Mouse (Mus musculus) CD4-positive helper T cell, adult 2 months (primary cell): ENCODE data around the gene Il17rd.

Source experiments
- DNase-seq: peaks from one replicate; pipeline ENCODE4 v3.0.0-alpha.2; 2012; ENCODE audit warnings: low read depth, missing footprints, low spot score

Gene Il17rd

DNA sequence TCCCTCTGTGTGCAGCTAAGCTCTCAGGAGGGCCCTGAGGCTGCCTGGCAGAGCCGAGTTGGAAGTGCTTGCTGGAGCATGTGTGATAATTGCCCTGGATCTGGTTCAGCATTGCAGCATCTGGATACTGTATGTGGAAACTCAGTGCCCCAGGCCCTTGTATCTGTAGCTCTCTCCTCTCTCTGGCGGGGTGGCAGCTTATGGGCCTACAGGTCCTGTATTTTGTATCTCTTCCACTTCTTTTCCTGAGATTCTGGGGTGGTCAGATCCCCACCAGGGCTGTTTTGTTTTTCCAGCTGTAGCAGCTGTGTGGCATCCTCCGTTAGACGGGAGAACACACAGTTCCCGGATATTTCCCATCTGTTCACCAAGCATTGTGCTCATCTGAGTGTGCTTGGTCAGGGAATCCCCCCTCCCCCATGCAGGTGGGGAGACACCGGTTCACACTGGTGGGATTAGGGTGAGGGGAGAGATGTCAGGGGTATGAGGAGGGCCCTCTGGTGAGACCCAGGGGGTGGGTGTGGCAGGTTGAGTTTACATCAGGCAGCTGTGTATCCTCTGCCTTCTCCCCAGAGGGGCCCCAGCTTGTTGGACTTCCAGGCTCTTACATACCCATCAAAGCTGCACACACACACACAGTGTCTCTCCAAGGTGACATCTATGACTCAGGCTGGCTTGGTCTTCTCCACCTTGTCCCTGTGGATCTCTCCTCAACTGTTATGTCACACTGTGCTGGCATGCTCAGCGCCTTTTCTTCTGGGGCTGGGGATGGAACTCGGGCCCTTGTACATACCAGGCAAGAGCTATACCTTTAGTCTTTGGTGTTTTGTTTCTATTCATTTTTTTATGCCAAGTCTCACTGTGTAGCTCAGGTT, 106.7 kb downstream of the Il17rd start:
- no peak for DNase-seq

DNA sequence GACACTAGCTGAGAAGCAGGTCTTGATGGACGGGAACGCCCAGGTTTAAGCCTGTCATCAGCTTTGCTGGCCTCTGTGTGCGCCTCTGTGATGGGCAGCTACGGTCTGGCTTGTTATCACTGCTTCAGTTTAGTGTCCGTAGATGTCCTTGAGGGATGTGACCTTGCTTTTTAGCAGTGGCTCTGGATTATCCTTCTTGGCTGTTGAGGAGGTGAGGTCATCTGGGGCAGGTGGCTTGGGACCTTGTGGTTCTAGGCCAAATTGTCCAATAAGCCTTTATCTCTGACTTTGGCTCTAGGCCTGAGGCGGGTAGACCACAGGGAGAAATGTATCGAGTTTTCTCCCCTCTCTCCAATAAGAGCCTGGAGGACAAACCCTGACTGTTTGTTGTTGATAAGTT, 109.0 kb downstream of the Il17rd start:
- no peak for DNase-seq

GRCm38 (mm10) chr14:27149401-27149800, 110.7 kb downstream of the Il17rd start:
- no peak for DNase-seq

DNA sequence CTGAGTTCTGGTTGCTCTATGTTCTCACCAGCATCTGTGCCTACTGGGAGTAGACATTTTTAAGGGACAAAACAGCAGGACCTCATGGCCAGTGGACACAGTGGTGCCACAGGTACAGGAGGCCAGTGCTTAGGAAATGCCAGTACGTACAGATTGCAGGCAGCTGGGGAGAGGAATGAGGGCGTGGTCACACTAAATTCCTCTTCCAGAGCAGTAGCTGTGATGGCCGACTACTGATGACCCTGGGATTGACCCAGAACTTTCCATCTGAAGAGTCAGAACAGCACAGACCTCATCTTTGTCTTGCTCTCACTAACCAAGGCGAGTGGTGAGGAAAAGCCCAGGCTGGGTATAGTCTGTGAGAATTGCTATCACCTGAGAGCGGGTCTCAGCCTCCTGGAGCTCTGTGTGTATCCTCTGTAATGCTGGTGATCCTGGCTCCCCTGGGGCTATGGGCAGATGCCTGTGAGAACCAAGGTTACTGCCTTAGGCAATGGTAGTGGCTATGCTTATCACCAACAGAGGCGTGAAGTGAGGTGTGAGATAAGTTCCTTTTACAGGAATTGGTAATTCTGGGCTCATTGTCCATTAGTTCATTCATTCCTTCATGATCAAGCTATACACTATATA, 111.4 kb downstream of the Il17rd start:
- no peak for DNase-seq

GRCm38 (mm10) chr14:27151432-27151831, 112.7 kb downstream of the Il17rd start:
- no peak for DNase-seq

GRCm38 (mm10) chr14:27155088-27155487, 116.3 kb downstream of the Il17rd start:
- no peak for DNase-seq

DNA sequence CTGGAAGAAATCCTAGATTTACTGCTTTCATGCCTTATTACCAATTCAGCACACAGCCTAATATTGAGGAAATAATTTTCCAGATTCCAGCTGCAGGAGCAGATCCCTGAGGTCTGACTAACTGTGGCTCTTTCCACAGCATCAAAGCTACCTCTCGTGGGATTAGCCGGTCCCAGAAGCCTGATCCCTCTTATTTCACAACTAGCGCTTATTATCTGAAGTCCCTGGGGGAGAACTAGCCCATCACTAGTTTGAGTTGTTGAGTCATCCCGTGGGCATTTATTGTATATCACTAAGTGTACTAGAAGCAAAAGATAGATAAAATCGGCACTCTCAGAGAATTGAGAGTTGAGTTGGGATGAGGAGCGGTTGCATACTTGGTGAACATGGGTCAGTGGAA, 117.3 kb downstream of the Il17rd start:
- no peak for DNase-seq
